Mouse (Mus musculus): ENCODE data around the gene Srms. TPM values are rescaled to one million over a fixed set of nuclear protein-coding genes. Genes with fewer than 3 reads are reported as not detected.

Srms gene
- not detected for total RNA-seq (2023)

DNA sequence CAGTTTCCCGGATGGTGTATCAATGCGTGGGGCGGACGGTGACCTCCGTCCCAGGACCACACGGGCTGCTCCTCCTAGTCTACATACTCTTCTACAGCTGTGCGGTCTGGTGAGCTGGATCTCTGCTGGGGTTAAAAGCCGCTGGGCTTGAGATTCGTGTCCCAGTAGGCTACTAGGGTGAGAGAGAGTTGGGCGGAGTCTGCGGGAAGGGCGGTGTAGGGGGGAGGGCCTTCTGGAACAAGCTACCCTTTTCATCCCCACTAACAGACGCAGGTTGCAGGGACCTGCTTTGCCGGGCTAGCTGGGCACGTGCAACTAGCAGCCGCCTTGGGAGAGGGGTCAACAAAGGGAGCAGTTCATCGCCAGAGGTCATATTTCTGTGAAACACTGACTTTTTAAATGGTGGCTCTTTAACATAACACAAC is at the start of gene Srms:
Gene Srms (minus strand): TSS at position 165 of the 425 bp plus-strand sequence.

DNA sequence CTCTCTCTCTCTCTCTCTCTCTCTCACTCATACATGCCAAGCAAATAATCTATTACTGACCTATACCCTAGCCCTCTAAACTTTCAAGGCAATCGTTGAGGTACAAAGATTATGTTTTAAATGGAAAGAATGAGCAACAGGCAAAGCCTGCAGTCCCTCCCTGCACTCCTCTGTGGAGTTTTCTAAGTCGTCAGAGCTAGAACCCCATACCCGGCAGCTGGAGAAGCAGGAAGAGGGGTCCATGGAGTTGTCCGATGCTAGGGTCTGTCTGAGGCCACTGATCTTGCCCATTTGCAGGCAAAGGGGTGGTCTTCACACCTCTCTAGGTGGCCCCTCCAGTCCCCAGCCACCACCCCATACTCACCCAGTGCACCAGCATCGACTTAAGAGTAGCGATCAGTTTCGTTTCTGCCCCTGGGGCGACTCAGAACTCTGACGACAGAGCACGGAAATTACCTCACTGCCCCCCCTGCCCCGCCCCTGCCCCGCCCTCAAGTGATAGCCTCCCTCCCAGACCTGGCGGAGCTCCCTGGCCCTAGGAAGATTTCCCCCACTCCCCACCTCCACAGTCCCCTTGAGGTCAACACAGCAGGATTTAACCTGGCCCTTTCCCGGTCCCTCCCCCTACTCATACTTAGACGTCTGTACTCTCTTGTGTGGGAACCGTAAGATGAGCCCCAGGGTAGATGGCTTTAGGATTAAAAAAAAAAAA is 28.8 kb upstream of the Srms start, which contains the start of gene Helz2:
Gene Helz2 (minus strand): TSS at position 426 of the 712 bp plus-strand sequence.

DNA sequence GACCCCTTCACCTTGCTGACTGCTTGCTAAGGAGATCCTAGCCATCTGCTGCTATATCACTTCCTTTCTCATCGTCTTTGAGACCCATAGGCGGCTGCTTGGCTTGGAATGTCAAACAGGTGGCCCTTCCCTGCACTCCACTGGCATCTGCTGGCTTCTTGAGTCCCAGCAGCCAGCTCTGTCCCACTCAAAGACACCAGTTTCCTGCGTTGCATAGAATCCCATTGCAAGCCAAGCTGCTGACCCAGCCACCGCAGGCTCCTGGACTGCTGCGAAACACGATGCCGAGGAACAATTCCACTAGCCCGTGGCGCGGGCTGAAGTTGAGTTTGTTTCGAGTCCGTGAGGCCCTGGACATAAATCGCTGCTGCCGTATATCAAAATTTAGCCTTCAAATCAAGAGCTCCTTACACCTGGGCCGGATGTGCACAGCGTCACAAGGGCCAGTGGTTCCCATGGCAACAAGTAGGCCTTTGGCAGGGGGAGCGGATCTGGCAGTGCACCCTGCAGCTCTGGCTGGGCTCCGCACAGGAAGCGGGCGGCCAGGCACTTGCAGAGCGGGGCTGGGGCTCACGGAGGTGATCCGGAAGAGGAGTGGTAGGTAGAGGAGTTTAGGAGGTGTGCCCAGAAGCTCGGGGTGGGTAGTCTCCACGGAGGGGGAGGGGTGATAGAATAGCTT is 6.7 kb upstream of the Srms start, which contains the start of gene Fndc11:
Gene Fndc11 (plus strand): TSS at position 476 of the 679 bp plus-strand sequence.

GRCm38 (mm10) chr2:181202422-181202821 is 10.6 kb downstream of the Srms start, which contains the start of gene Ptk6:
Gene Ptk6, minus strand, starts transcription at chr2:181202789.

DNA sequence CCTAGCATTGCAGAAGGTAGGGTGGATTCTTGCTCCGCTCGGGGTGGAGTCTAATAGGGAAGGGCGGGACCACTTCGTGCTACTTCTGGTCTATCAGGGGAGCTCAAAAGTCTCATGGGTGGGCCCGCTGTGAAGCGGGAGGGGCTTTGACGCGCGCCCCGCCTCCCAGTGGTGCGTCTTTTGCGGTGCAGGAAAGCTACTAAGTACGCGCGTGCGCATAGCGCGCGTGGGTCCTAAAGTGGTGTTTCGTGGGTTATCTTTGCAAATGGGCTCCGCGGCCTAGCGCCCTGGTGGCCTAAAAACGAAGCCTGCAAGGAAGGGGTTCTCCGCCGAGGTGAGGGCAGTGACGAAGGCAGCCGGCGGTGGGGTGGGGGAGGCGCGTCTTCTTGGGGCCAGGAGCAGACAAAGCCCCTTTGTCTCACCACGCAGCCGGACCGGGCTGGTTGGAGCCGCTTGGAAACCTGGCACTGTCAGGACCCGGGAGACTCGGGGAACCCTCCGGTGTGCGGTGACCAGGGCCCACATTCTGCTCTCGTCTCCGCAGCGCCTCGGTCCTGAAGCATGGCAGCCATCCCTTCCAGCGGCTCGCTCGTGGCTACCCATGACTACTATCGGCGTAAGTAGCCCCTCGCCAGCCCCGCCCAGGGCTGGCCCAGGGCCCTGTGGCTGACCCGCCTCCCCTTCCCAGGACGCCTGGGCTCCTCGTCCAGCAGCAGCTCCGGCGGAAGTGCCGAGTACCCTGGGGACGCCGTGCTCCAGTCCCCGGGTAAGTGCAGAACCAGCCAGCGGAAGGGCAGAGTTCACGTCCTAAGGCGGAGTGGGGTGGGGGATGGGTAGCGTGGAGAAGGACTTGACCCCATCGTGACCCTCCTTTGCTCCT is 25.6 kb downstream of the Srms start, which contains the start of gene Ppdpf:
Gene Ppdpf (plus strand): TSS at position 127 of the 880 bp plus-strand sequence.

GRCm38 (mm10) chr2:181156248-181157121 is 56.5 kb downstream of the Srms start, which contains the start of gene Eef1a2:
Gene Eef1a2, minus strand, starts transcription at chr2:181157014.

Other genes starting within 250 kb of the Srms start
- gene Arfgap1, start 246.0 kb downstream of the Srms start, total RNA-seq (2023): 10 to 100 TPM; 51.0 to 54.5 TPM
- 1 to 10 TPM; 1.5 to 1.8 TPM for gene Col20a1, start 226.7 kb downstream of the Srms start, total RNA-seq (2023)
- gene Chrna4, start 169.6 kb downstream of the Srms start, total RNA-seq (2023): not detected
- not detected for gene Kcnq2, start 77.9 kb downstream of the Srms start, total RNA-seq (2023)
- gene Eef1a2, start 56.2 kb downstream of the Srms start, total RNA-seq (2023): not detected
- gene Ppdpf, start 25.9 kb downstream of the Srms start, total RNA-seq (2023): 10 to 100 TPM; 61.3 to 68.4 TPM
- gene Ptk6, start 10.4 kb downstream of the Srms start, total RNA-seq (2023): under 1 TPM in 1 of 2 experiments, not detected in 1; 0.34 TPM
- gene Fndc11, start 6.8 kb upstream of the Srms start, total RNA-seq (2023): not detected
- gene Helz2, start 28.8 kb upstream of the Srms start, total RNA-seq (2023): 10 to 100 TPM; 57.6 to 57.7 TPM
- gene Gmeb2, start 74.8 kb upstream of the Srms start, total RNA-seq (2023): 10 to 100 TPM; 26.5 to 28.5 TPM
- not detected for gene Stmn3, start 101.3 kb upstream of the Srms start, total RNA-seq (2023)
- gene Rtel1, start 106.6 kb upstream of the Srms start, total RNA-seq (2023): 10 to 100 TPM; 24.7 to 26.6 TPM
- 10 to 100 TPM; 39.2 to 39.5 TPM for gene Zgpat, start 151.7 kb upstream of the Srms start, total RNA-seq (2023)
- 10 to 100 TPM; 54.3 to 60.9 TPM for gene Arfrp1, start 152.2 kb upstream of the Srms start, total RNA-seq (2023)
- 10 to 100 TPM; 23.7 to 30.1 TPM for gene Lime1, start 166.9 kb upstream of the Srms start, total RNA-seq (2023)
- gene Zbtb46, start 246.2 kb upstream of the Srms start, total RNA-seq (2023): 1 to 10 TPM; 6.2 to 8.5 TPM